Mouse (Mus musculus) lung, postnatal 0 days (tissue): ENCODE data around the gene Phf12. TPM values are rescaled to one million over a fixed set of nuclear protein-coding genes. Genes with fewer than 3 reads are reported as not detected.

Experiments used
- ATAC-seq: fragments of 200-750 bp; cut with Nextera tagmentation; 2 replicates; pipeline ENCODE4 v1.8.0; 2017; ENCODE audit warnings: moderate library complexity
- DNase-seq: peaks from one replicate; pipeline ENCODE4 v3.0.0-alpha.2; 2016; ENCODE audit warnings: low spot score
- H3K27ac ChIP-seq: fragments of 300-500 bp; sonication (generic); 2 replicates; pipeline ENCODE4 v1.5.1; 2014; ENCODE audit warnings: antibody characterized with exemption, mild to moderate bottlenecking, low read length, mixed read lengths
- H3K27me3 ChIP-seq: fragments of 300-500 bp; sonication (generic); replicated peaks from 2 replicates; pipeline ENCODE4 v1.6.1; 2014; ENCODE audit warnings: low read length, mixed read lengths; ENCODE audit not compliant: insufficient read depth
- H3K36me3 ChIP-seq: fragments of 300-500 bp; sonication (generic); 2 replicates; pipeline ENCODE4 v1.6.1; 2014; ENCODE audit warnings: low read length, mixed read lengths; ENCODE audit not compliant: insufficient read depth
- H3K4me1 ChIP-seq: fragments of 300-500 bp; sonication (generic); 2 replicates; pipeline ENCODE4 v1.6.1; 2014; ENCODE audit warnings: antibody characterized with exemption, low read depth, low read length, mixed read lengths; ENCODE audit not compliant: insufficient read depth
- H3K4me2 ChIP-seq: fragments of 300-500 bp; sonication (generic); replicated peaks from 2 replicates; pipeline ENCODE4 v1.6.1; 2014; ENCODE audit warnings: low read depth, mild to moderate bottlenecking, low read length, moderate library complexity, mixed read lengths
- H3K4me3 ChIP-seq: fragments of 300-500 bp; sonication (generic); 2 replicates; pipeline ENCODE4 v1.5.1; 2014; ENCODE audit warnings: low read depth, low read length
- H3K9ac ChIP-seq: fragments of 300-500 bp; sonication (generic); replicated peaks from 2 replicates; pipeline ENCODE4 v1.6.1; 2014; ENCODE audit warnings: low read depth, mild to moderate bottlenecking
- H3K9me3 ChIP-seq: fragments of 300-500 bp; sonication (generic); 2 replicates; pipeline ENCODE4 v1.6.1; 2016; ENCODE audit warnings: low read length, mixed read lengths
- CTCF ChIP-seq: IDR thresholded peaks from 2 replicates; pipeline ENCODE4 v1.5.1; 2016; ENCODE audit warnings: antibody characterized with exemption, mild to moderate bottlenecking
- EP300 ChIP-seq: IDR thresholded peaks from 2 replicates; pipeline ENCODE4 v1.6.1; 2016; ENCODE audit warnings: antibody characterized with exemption, mild to moderate bottlenecking, control low read depth
- WGBS: fragments of 180-500 bp; shearing (Covaris S2); extraction: QIAGEN DNeasy Blood & Tissue Kit; methylation state at CpG from one replicate; pipeline ENCODE4 v1.1.7; 2014; 5-methylcytosine and 5-hydroxymethylcytosine counted together
- polyA plus RNA-seq: library from polyadenylated mRNA; unstranded; fragments of >200 nt; fragmentation: Nextera tagmentation; extraction: Ambion mirVana; gene quantifications from 2 replicates; pipeline ENCODE4 v1.2.1, GENCODE M21; 2015

Phf12 gene
- polyA plus RNA-seq, 1 experiment from 2014 or later: 7.7 TPM

GRCm38 (mm10) chr11:78023607-78024006 lies 41.1 kb downstream of the Phf12 start:
- WGBS: 79% methylated on average over 8 of the region's 8 CpGs
- no peaks in the 10 kb centered on the region for H3K27me3 ChIP-seq
- H3K4me1 ChIP-seq: no peaks in the 10 kb centered on the region
- ATAC-seq (no peak), DNase-seq (peak; percentile 17)
- H3K4me3 ChIP-seq: no peak overlapping the region
- no peaks in the 10 kb centered on the region for H3K9me3 ChIP-seq
- TF ChIP-seq CTCF: peak; percentile 64
- no peak for TF ChIP-seq EP300
- H3K4me2 ChIP-seq: no peak overlapping the region
- no peak overlapping the region for H3K9ac ChIP-seq
- peaks cover 43% of the 10 kb centered on the region for H3K36me3 ChIP-seq
- no peak overlapping the region for H3K27ac ChIP-seq

- WGBS: 90% methylated on average over 8 of the region's 8 CpGs
- no peak overlapping the region for H3K9ac ChIP-seq
- no peak overlapping the region for H3K27ac ChIP-seq
- H3K9me3 ChIP-seq: no peaks in the 10 kb centered on the region
- H3K4me2 ChIP-seq: no peak overlapping the region
- no peaks in the 10 kb centered on the region for H3K27me3 ChIP-seq
- peaks cover 20% of the 10 kb centered on the region for H3K36me3 ChIP-seq
- no peak overlapping the region for H3K4me3 ChIP-seq
- TF ChIP-seq CTCF (no peak), EP300 (no peak)
- H3K4me1 ChIP-seq: peaks cover 7% of the 10 kb centered on the region
- DNase-seq: no peak
- ATAC-seq: no peak
These were observed 46.7 kb downstream of the Phf12 start for GRCm38 (mm10) chr11:78029240-78029639.

GRCm38 (mm10) chr11:78030600-78030999 lies 48.0 kb downstream of the Phf12 start:
- Histone ChIP-seq H3K4me3 (no peak overlapping the region), H3K27ac (no peak overlapping the region), H3K9me3 (no peaks in the 10 kb centered on the region), H3K4me1 (peaks cover 7% of the 10 kb centered on the region), H3K27me3 (no peaks in the 10 kb centered on the region), H3K4me2 (no peak overlapping the region), H3K36me3 (0 out of 2 replicates have a peak, but pooled peaks cover 12% of the 10 kb centered on the region), H3K9ac (no peak overlapping the region)
- 63% methylated on average over 2 of the region's 2 CpGs for WGBS
- DNase-seq (no peak), ATAC-seq (no peak)
- TF ChIP-seq CTCF (no peak), EP300 (no peak)

GRCm38 (mm10) chr11:78031389-78031788 lies 48.8 kb downstream of the Phf12 start:
- H3K27me3 ChIP-seq: no peaks in the 10 kb centered on the region
- H3K4me2 ChIP-seq: peak overlapping the region; percentile 99
- WGBS: 38% methylated on average over 6 of the region's 6 CpGs
- H3K4me3 ChIP-seq: peak overlapping the region; percentile 61
- no peaks in the 10 kb centered on the region for H3K9me3 ChIP-seq
- 0 out of 2 replicates have a peak, but pooled peaks cover 8% of the 10 kb centered on the region for H3K36me3 ChIP-seq
- no peak overlapping the region for H3K27ac ChIP-seq
- peaks cover 7% of the 10 kb centered on the region for H3K4me1 ChIP-seq
- H3K9ac ChIP-seq: no peak overlapping the region
- DNase-seq (peak; percentile 25), ATAC-seq (no peak)
- no peak for TF ChIP-seq EP300
- TF ChIP-seq CTCF: no peak

GRCm38 (mm10) chr11:78031947-78032808 lies 49.6 kb downstream of the Phf12 start, which contains the start of gene Dhrs13:
Gene Dhrs13, plus strand, starts transcription at chr11:78032280.
- no peaks in the 10 kb centered on the region for H3K9me3 ChIP-seq
- H3K4me1 ChIP-seq: peaks cover 7% of the 10 kb centered on the region
- H3K36me3 ChIP-seq: 0 out of 2 replicates have a peak, but pooled peaks cover 5% of the 10 kb centered on the region
- peak within 1 kb of the TSS; percentile 99 for H3K4me2 ChIP-seq
- TF ChIP-seq EP300 (no peak), CTCF (peak; percentile 92)
- under 1% methylated on average over 83 of the region's 96 CpGs for WGBS
- ATAC-seq: peak; percentile 93
- H3K9ac ChIP-seq: peak within 1 kb of the TSS; percentile 51
- H3K27me3 ChIP-seq: no peaks in the 10 kb centered on the region
- peak within 1 kb of the TSS; percentile 79 for H3K27ac ChIP-seq
- peak; percentile 97 for DNase-seq
- H3K4me3 ChIP-seq: peak within 1 kb of the TSS; percentile 61

GRCm38 (mm10) chr11:78032809-78033195 lies 50.2 kb downstream of the Phf12 start:
- Histone ChIP-seq H3K4me1 (peaks cover 10% of the 10 kb centered on the region), H3K27ac (peak overlapping the region; percentile 79), H3K9me3 (no peaks in the 10 kb centered on the region), H3K4me2 (peak overlapping the region; percentile 99), H3K4me3 (peak overlapping the region; percentile 61), H3K27me3 (no peaks in the 10 kb centered on the region), H3K36me3 (no peaks in the 10 kb centered on the region), H3K9ac (peak overlapping the region; percentile 51)
- DNase-seq (peak; percentile 28), ATAC-seq (no peak)
- TF ChIP-seq CTCF (no peak), EP300 (no peak)
- WGBS: 10% methylated on average over 5 of the region's 5 CpGs
